Mouse (Mus musculus) embryo, embryonic 10.5 days (tissue): ENCODE data around the gene C4b.
"Not testable (repeated sequence)": the region's sequence is repeated elsewhere in the genome, so short reads cannot be mapped to it uniquely, and the experiment has no call there.

Experiments
- DNase-seq: peaks from one replicate; pipeline ENCODE4 v3.0.0-alpha.2; 2015; ENCODE audit warnings: low spot score

Gene C4b

DNA sequence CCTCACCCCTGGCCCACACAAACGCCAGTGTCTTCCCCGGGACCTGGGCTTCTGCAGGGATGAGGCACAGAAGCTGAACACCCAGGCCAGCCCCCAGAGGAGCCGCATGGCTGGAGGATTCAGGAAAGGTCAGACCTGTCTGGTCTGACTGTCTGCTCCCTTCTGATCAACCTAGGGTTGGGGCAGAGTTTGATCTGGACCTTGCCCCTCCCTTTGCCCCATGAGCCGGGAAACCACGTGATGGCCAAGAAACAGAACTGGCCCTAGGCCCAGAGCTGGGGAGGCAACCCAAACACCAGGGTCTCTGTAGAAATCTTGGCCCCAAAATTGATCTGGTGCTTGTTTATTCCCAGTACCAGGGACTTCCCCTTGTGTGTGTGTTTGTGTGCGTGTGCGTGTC is at the start of gene C4b:
Gene C4b (minus strand): TSS at position 164 of the 400 bp plus-strand sequence.
- DNase-seq, result no peak

DNA sequence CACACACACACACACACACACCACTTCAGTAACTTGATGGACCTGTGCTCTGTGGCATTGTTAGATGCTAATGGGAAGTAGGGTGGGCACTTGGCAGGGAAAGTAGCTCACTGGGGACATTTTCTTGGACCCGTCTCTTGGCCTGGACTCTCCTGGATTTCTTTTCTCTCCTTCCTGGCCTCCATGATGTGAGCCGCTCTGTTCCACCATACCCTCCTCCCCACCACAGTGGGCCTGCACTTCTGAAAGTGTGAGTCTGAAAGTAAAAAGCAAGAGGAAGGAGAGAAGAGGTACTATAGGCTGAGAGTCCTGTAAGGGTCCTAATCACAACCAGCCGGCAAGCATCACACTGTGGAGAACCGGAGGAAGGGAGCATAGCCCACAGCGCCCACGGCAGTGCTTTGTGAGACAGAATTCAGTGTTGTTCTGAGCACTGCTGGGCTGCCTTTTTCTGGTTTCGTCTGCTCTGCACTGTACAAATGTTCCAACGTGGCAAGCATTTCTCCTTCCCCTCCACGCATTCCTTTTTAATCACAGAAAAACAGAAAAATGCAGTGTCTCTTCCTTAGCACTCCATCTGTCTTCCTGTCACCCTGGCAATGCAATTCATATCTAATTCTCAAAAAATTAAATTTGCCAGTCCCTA is 34.1 kb upstream of the C4b start:
- DNase-seq, result no peak

DNA sequence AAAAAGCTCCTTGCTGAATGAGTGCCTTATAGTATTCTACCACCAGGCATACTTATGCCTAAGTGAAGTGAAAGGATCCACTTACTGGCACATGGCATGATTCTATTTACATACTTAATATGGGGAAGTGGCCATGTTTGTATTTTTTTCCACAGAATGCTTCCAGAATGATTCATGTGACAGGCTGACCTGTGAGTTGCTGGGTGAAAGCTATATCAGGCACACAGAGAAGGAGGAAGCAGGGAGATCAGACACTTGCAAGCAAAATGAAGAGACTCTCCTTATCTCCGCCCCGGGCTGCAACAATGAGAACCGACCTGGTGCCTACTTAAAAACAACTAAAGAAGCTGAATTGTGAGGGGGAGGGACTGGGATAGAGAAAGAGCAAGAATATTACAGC is 17.8 kb upstream of the C4b start:
- no peak for DNase-seq

DNA sequence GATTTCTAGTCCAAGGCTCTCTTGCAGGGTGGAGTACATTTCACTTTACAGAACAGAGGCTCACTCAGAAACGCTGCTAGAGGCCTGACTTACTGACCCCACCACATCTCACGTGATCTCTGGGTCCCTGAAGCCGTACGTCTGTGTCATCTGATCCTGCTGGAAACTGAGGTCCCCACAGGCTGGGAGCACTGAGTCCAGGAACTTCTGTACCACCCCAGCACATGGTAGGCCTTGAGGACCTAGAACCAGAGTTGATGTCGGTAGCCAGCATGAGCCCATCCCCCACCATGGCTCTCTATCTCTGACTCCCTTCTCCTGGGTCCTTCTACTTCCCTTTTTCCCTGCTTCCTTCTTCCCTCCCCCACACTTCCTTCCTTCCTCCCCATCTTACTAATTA is 2.8 kb upstream of the C4b start:
- no peak for DNase-seq

DNA sequence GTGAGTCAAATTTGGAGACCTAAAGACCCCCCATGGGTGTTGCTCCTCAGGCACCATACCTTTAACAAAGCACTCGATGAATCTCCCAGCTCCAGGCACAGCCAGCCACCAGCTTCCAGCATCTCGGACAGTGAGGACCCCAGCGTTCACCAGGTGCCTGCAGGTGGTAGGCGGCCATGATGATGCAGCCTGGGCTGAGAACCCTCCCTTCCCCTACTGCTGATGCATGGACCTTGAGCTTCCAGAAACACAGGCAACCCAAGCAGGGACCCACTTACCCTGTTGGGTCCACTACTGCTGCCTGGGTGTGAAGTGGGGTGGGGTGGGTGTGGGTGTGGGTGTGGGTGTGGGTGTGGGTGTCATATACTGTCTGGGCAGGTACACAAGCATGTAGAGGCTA is 1.5 kb upstream of the C4b start:
- not testable (repeated sequence) for DNase-seq

DNA sequence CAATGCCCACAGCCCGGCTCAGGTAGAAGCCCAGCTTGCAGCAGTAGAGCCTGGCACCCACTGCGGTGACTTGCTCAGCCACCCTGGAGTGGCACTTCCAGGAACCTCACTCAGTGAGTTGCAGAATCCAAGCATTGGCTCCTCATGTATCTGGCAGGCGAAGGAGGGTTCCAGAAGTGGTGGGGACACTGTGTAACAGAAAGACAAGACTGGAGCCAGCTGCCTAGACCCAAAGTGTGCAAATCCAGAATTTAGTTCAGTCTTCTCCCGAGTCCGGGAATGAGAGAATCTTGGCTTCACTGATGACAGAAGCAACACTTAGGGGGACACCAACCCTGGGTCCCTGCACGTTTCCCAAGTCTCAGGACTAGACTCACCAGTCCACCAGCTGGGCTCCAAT is 929 bp upstream of the C4b start:
- not testable (repeated sequence) for DNase-seq

DNA sequence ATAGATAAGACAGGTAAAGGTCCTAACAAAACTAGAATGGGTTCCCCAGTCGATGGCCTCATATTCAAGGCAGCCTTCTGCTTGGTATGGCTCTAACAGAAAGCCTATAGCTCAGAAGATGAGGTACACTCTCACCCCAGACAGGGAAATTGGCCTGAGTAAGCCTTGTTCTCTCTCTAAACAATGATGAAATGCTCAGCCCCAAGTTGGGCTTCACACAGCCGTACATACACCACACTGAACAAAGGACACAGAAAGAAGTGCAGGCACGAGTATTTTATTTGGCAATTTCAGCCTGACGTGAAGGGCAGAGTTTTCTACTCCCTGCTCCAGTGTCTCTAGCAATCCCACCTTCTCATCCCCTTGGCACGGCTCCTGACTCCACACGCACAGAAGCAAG is 524 bp upstream of the C4b start:
- no peak for DNase-seq

DNA sequence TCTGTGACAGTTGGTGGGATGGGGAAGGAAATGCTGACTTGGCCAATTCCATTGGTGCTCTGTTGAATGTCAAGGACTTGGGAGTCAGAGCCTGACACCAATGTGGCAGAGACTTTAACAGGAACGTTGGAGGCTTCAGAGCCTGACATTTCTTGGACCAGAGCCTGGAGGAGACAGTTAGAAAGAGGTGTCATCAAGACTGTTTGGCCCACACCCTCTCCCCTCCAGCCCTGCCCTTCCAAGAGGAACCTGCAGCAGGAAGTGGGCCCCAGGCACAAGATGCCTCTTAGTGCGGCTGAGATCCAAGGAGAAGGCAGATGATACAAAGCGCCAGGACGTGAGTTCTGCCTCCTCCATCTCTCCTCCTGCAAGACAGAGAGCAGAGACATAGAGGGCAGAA is 3.4 kb downstream of the C4b start:
- no peak for DNase-seq

DNA sequence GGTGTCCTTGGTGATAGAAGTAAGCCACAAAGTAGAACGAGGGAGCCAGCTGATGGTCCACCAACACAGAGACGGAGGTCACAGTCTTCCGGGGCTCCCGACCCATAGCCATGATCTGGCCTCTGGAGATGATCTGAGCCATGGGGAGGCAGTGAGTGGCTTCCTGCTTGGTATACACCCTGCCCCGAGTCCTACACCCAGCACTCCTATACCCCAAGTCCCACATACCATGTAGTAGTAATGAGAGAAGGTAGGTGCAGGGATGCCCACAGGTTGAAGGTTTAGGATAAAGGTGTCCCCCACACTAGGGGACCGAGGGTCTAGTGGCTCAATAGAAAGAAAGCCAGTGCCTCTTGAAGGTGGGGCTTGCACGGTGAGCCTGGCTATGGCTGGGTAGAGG is 4.0 kb downstream of the C4b start:
- DNase-seq, result not testable (repeated sequence)

DNA sequence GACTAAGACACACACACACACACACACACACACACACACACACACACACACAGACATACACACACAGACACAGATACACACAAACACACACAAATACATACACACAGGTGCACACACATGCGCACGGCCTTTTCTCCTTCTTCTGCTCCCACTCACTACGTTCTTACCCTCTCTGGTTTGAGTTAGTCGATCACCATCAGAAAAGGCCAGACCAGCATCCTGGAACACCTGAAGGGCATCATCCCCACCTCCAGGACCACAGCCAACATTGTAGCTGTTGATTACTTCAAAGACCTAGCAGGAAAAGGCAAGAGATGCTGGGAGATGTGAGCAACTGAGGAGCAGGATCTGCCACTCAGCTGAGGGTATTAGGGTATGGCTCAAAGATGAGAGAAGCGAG is 6.2 kb downstream of the C4b start:
- not testable (repeated sequence) for DNase-seq

DNA sequence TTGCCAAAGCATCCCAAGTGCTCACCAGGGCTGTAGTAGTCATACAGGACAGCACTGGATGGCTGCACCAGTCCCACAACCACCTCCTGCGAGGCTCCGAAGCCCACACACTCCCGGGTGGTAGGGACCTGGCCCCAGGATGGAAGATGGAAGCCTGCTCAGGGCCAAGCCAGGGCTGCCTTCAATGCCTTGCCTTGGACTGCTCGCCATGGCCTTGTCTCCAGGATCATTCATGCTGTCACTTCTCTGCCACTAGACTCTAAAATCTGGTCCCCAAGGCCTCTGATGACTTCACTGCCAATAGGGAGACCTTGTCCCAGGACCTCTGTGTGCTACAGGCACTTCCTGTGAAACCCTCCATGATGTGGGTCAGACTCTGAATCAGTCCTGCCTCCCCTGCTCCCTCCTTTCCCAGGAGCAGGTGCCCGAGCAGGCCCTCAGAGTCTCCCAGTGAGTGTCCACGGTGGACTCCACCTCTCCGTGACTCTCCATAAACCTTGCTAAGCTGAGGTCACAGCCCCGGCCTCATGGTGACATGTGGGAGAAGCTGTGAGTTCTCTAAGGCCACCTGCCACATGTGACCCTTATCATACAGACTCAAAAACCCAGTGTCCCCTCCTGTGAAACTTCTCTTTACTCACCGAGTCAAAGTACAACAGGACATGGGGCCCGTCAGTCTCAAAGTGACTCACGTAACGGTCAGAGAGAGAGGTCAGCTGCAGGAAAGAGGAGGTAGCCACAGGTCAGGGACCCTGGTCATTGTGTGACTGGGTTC is 13.7 kb downstream of the C4b start:
- not testable (repeated sequence) for DNase-seq

DNA sequence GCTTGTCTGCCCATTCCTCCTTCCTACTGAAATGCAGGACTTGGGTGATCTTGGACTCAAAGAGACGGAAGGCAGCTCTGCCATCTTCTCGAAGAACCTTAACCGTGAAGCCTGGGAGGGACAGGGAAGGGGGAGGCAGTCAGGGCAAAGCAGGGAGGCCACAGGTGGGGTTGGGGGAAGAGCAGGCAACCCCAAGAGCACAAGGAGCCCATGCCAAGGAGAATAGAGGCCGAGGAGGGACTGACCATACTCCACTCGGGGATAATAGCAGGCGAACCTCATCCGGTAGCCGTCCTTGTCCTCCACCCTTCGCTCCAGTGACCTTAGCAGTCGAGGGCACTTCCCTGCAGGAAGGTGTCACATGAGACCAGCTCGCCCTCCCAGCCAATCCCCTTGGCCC is 14.5 kb downstream of the C4b start:
- DNase-seq, result not testable (repeated sequence)

DNA sequence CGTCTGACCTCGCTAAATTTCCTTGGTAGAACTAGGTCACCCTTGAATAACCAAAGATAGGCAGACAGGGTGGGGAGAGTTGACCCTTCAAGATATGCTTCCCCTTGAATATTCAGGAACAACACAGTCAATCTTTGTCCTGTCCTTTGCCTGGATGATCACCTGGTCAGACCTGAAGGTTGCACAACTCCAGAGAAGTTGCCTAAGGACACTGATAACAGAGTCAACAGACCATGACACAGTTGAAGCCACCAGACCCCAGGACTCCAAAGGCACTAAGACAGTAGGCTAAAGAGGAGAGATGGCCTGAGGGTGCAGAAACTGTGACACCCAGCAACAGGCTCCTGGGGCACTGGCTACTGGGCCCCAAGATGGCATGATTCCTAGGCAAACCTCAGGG is 15.8 kb downstream of the C4b start:
- no peak for DNase-seq

DNA sequence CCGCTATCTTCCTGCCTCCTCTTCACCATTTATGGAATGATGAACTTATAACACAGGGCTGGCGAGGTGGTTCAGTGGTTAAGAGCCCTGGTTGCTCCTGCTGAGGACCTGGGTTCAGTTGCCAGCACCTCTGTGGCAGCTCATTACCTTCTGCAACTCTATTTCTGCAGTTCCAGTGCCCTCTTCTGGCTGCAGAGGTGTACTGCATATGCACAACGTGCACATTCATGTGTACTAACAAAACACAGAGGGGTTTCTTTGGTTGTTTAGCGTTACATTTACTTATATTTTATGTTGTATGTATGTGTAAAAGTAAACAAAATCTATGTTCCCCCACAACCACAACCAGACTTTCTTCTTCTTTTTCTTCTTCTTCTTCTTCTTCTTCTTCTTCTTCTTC is 20.6 kb downstream of the C4b start:
- DNase-seq, result no peak

DNA sequence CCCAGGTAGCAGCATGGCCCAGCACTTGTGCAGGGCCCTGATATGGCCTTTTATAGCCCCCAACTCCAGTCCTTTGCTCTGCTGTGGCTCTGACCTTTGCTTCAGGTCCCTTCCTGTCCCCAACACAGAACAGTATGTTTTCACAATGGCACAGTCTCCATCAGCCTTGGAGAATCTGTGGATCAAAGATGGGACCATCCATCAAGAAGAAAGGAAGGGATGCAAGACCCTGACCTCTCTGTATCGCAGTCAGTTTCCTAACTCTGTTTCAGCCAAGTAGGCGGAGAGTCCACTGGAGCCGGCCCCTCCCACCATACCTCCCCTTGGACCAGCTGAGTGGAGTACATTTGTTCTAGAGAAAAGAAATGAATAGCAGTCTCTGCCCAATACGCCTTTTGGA is 21.4 kb downstream of the C4b start:
- DNase-seq, result not testable (repeated sequence)

DNA sequence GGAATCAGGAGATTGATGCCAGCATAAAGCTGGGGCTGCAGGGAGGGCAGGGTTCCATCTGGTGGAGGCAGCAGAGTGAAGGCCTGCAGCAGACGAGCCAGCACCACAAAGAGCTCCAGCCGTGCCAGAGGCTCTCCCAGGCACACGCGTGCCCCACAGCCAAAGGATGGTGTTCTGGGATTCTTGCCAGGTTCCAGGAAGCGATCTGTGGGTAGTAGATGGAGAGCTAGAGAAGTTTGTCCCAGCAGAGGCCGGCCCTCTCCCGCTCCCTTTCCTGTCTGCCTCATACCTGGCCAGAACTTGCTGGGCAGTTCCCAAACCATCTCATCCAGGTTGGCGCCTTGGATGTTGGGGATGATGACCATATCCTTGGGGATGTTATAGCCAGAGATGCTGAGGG is 23.8 kb downstream of the C4b start:
- DNase-seq, result not testable (repeated sequence)

DNA sequence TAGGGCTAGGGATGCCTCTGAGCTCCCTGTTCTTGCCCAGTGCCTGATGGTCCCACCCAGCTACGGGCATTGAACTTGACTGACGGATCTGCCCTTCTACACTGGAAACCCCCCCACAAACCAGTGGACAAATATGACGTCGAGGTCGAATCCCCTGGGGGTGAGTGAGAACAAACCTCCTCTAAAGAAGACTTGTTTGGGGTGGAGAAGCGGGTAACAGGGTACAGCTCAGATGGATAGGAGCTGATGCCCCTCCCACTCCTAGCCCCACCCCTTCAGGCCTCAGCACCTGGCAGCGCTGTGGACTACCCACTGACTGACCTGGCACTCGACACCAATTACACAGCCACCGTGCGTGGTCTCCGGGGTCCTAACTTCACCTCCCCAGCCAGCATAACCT is 26.3 kb downstream of the C4b start:
- DNase-seq, result no peak

DNA sequence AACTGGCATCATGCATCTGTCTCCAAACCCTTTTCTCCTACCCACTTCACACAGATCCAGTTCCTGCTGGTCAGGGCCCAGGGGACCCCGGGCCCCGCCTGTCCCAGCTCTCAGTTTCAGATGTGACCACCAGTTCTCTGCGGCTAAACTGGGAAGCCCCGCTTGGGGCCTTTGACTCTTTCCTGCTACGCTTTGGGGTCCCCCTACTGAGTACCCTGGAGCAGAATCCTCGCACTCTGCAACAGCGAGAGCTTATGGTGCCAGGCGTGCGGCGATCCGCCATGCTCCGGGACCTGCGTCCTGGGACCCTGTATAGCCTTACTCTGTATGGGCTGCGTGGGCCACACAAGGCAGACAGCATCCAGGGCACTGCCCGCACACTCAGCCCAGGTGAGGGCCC is 27.4 kb downstream of the C4b start:
- DNase-seq, result no peak

DNA sequence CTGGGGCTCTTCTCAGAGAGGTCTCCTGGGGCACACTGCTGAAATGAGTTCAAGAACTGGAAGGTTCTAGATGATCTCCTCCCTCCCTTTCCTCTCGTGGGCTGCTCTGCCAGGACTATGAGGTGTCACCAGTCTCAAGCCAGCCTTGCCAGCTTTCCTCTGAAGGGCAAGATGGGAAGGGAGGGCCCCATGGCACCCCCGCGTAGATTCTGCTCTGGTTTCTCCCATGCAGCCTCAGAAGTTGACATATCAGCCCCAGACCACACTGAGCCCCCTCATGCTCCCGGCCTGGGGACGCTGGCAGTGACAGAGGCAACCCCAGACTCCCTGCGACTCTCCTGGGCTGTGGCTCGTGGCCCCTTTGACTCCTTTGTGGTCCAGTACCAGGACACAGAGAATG is 28.2 kb downstream of the C4b start:
- DNase-seq, result not testable (repeated sequence)

DNA sequence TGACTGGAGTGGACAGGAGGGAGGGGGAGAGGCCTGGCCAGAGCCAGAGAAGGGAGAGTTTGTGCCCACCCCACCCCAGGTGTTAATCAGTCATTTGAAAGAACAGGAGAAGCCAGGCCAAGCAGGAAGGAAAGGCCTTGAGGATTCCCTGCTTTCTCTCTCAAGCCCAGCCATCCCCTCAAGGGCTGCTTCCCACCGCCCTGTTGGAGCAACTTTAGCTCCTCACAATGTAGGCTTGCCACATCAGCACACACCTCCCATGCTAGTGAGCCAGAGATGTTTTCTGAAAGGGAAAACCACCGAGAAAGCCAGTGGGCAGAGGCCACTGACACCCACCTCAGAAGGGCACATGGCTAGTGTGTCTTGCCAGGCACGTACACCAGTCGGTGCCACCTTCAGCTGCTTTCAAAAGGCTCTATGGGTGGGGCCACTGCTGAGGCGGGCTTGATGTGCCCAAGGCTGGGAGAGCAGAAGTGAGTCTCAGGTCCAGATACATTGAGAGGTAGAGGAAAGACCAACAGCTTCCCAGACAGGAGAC is 28.7 kb downstream of the C4b start:
- DNase-seq, result not testable (repeated sequence)

DNA sequence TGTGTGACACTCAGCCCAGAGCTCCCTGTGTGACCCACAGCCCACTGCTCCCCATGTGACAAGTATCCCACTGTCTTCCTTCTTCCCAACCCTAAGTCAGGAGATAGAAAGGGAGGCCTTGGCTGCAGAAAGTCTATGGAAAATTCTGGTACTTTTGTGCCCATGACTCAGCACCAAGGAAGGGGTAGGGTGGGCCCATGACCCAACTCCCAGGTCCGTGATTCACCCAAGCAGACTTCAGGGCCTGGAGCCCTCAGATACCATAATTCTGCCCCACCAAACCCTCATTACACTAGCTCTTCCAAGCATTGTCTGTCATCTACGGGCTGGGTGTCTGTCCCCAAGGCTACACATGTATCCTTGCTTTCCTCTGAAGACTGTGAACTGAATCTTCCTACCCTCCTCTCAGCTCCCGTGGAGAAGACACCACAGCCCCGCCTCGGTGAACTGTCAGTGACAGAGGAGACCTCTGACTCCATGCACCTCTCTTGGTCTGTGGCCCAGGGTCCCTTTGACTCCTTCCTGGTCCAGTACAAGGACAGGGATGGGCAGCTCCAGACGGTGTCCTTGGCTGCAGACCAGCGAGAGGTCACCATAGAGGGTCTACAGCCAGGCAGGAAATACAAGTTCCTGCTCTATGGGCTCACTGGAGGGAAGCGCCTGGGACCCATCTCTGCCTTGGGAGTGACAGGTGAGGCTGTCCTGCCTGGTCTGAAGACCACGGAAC is 29.3 kb downstream of the C4b start:
- not testable (repeated sequence) for DNase-seq

DNA sequence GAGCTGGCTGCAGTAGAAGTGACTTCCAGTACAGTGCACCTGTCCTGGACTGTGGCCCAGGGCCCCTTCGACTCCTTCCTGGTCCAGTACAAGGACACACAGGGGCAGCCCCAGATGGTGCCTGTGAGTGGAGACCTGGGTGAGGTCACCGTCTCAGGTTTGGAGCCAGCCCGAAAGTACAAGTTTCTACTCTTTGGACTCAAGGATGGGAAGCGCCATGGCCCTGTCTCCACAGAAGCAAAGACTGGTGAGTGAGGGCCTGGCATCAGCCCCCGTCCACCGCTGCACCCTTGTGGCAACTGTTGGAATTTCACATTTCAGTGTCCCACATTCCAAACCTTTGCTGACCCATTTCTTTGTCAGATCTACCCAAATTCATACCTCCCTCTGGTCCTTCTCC is 30.7 kb downstream of the C4b start:
- DNase-seq, result peak; percentile 65

DNA sequence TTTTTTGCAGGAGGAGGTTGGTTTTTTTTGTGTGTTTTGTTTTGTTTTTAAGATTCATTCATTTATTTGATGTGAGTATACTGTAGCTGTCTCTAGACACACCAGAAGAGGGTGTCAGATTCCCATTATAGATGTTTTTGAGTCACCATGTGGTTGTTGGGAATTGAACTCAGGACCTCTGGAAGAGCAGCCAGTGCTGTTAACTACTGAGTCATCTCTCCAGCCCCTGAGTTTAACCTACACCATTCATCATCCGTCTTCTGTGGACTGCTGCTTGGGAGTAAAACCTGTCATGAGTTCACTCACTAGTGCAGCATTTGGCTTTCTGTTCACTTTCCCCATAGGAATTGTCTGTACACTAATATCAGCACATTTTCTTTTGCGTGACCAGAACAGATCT is 37.2 kb downstream of the C4b start:
- DNase-seq, result not testable (repeated sequence)
